Mouse (Mus musculus): ENCODE measurements at regions not wholly inside any gene's neighbourhood (a gene's known extent, or its start where the extent isn't known, plus 50 kb on each side); places are given as distances from the start of the nearest gene placed in this dataset.
A peak's percentile ranks its signal among the peaks of the same experiment; 100 is the strongest.

- peak in 1 of 2 experiments; percentile 5 for DNase-seq
Observed at GRCm38 (mm10) chrY:74732116-74732515, 108.4 kb downstream of the Gm21913 start.

All from lung, postnatal 4 days (tissue).